Mouse (Mus musculus): ENCODE data around the gene Col27a1. TPM values are rescaled to one million over a fixed set of nuclear protein-coding genes. Genes with fewer than 3 reads are reported as not detected.

Gene Col27a1
- total RNA-seq, 2 experiments from 2014 or later: 0.15 to 0.29 TPM

GRCm38 (mm10) chr4:63258096-63258495, 44.3 kb downstream of the Col27a1 start:
- ATAC-seq (replicated peaks; ENCODE audit: poor library complexity): no peak

- no peak for ATAC-seq (replicated peaks; ENCODE audit: poor library complexity)
Measured at GRCm38 (mm10) chr4:63259066-63259465, 45.3 kb downstream of the Col27a1 start.

- ATAC-seq (replicated peaks; ENCODE audit: poor library complexity): no peak
Measured at GRCm38 (mm10) chr4:63260506-63260905, 46.7 kb downstream of the Col27a1 start.

- ATAC-seq (replicated peaks; ENCODE audit: poor library complexity): no peak
Measured at GRCm38 (mm10) chr4:63262941-63263340, 49.1 kb downstream of the Col27a1 start.

- no peak for ATAC-seq (replicated peaks; ENCODE audit: poor library complexity)
Measured at GRCm38 (mm10) chr4:63266276-63266675, 52.5 kb downstream of the Col27a1 start.

- ATAC-seq (replicated peaks; ENCODE audit: poor library complexity): no peak
Measured at GRCm38 (mm10) chr4:63267121-63267520, 53.3 kb downstream of the Col27a1 start.

- ATAC-seq (replicated peaks; ENCODE audit: poor library complexity): no peak
Measured at GRCm38 (mm10) chr4:63267586-63267985, 53.8 kb downstream of the Col27a1 start.

- no peak for ATAC-seq (replicated peaks; ENCODE audit: poor library complexity)
Measured at GRCm38 (mm10) chr4:63268777-63269176, 55.0 kb downstream of the Col27a1 start.

- ATAC-seq (replicated peaks; ENCODE audit: poor library complexity): no peak
Measured at GRCm38 (mm10) chr4:63274516-63274915, 60.7 kb downstream of the Col27a1 start.

GRCm38 (mm10) chr4:63275251-63275650, 61.4 kb downstream of the Col27a1 start:
- ATAC-seq (replicated peaks; ENCODE audit: poor library complexity): no peak

- no peak for ATAC-seq (replicated peaks; ENCODE audit: poor library complexity)
Measured at GRCm38 (mm10) chr4:63276571-63276970, 62.8 kb downstream of the Col27a1 start.

- no peak for ATAC-seq (replicated peaks; ENCODE audit: poor library complexity)
Measured at GRCm38 (mm10) chr4:63278821-63279220, 65.0 kb downstream of the Col27a1 start.

GRCm38 (mm10) chr4:63281694-63282093, 67.9 kb downstream of the Col27a1 start:
- peak; percentile 43 for ATAC-seq (replicated peaks; ENCODE audit: poor library complexity)

GRCm38 (mm10) chr4:63283319-63283718, 69.5 kb downstream of the Col27a1 start:
- peak; percentile 29; the same call in 1 of the 2 replicates for ATAC-seq (replicated peaks; ENCODE audit: poor library complexity)

- ATAC-seq (replicated peaks; ENCODE audit: poor library complexity): no peak
Measured at GRCm38 (mm10) chr4:63286034-63286433, 72.2 kb downstream of the Col27a1 start.

- peak; percentile 82 for ATAC-seq (replicated peaks; ENCODE audit: poor library complexity)
Measured at GRCm38 (mm10) chr4:63288497-63288896, 74.7 kb downstream of the Col27a1 start.

- no peak for ATAC-seq (replicated peaks; ENCODE audit: poor library complexity)
Measured at GRCm38 (mm10) chr4:63290081-63290480, 76.3 kb downstream of the Col27a1 start.

- ATAC-seq (replicated peaks; ENCODE audit: poor library complexity): no peak
Measured at GRCm38 (mm10) chr4:63291075-63291474, 77.3 kb downstream of the Col27a1 start.

GRCm38 (mm10) chr4:63291658-63292057, 77.9 kb downstream of the Col27a1 start:
- no peak for ATAC-seq (replicated peaks; ENCODE audit: poor library complexity)

- ATAC-seq (replicated peaks; ENCODE audit: poor library complexity): no peak
Measured at GRCm38 (mm10) chr4:63295641-63296040, 81.8 kb downstream of the Col27a1 start.

GRCm38 (mm10) chr4:63296263-63296662, 82.5 kb downstream of the Col27a1 start:
- no peak for ATAC-seq (replicated peaks; ENCODE audit: poor library complexity)

- ATAC-seq (replicated peaks; ENCODE audit: poor library complexity): no peak
Measured at GRCm38 (mm10) chr4:63296876-63297275, 83.1 kb downstream of the Col27a1 start.

GRCm38 (mm10) chr4:63298191-63298590, 84.4 kb downstream of the Col27a1 start:
- ATAC-seq (replicated peaks; ENCODE audit: poor library complexity): no peak

GRCm38 (mm10) chr4:63302641-63303040, 88.8 kb downstream of the Col27a1 start:
- ATAC-seq (replicated peaks; ENCODE audit: poor library complexity): peak; percentile 62

All from megakaryocyte progenitor cell, adult 5-6 weeks (primary cell).